Mouse (Mus musculus): ENCODE data around the gene Lipe.
"Not testable (repeated sequence)": the region's sequence is repeated elsewhere in the genome, so short reads cannot be mapped to it uniquely, and the experiment has no call there.

The Lipe gene

DNA sequence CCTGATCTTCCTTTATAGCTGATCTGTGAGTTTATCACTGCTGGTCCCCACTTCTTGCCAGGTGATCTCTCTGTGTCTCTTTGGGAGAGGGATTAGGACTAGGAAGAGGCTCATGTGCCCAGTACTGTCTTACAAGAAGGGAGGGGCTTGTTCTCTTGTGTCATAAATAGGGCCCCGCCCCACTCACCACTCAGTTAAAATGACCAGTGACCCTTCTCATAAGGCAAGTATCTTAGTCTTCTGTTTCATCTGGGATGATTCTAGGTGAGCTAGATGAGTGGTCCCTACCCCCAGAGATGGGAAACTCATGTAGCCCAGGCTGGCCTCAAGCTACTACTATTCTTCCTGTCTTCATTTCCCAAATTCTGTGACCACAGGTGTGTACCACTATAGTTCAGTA, at the start of gene Lipe:
Lipe (minus strand) TSS at position 101 of the 400 bp plus-strand sequence.
- DNase-seq (ENCODE audit: low read depth, low spot score) = no peak

DNA sequence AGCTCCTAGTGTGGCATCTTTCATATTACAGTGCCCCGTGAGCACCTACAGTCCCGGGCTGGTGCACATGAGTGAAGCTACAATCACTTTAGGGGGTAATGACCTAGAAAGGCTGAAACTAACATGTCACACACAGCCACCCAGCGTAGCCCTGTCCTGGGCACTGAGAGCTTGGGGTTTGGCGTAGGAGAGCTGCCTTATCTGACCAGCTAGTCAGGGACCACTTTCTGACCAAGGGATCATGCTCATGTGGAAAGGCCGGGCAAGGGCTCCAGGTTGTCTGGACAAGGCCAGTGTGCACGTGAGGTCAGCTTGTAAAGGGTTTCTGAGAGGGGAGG, 42.3 kb upstream of the Lipe start:
- no peak for DNase-seq (ENCODE audit: low read depth, low spot score)

DNA sequence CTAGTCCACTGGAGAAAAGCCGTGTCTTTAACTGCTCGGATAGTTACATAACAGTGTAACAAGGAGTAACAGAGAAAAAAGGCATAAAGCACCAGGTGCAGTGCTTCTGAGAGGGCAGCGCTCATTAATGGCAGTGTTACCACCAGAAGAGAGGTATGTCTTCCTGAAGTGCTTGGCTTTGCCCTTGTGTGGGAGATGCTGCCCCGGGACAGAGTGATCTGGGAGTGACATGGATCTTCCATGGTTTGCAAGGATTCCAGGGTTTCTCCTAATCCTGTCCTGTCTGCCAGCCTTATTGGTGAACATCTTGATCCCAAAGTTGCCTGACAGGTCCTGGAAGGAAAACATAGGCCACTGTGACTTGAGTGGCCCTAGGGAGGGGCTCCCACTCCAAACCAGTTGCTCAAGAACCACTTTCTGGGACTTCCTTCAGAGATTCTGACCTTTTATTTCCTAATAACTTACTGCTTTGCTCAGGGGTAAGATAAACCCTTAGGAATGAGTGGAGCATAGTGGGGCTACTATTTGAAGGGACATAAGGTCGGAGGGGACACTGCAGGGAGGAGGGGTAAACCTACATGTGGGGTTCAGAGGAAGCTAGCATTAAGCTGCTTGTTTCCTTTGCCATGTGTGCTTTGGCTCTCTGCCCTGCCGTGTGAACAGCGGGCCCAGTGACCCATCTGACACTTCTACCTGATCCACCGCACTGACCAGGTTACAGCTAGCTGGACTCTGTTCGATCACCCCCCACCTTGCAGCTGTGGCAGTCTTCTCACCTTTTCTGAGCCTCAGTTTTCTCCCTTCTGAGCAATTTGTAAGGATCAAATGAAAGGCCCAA, 41.7 kb upstream of the Lipe start:
- no peak for DNase-seq (ENCODE audit: low read depth, low spot score)

DNA sequence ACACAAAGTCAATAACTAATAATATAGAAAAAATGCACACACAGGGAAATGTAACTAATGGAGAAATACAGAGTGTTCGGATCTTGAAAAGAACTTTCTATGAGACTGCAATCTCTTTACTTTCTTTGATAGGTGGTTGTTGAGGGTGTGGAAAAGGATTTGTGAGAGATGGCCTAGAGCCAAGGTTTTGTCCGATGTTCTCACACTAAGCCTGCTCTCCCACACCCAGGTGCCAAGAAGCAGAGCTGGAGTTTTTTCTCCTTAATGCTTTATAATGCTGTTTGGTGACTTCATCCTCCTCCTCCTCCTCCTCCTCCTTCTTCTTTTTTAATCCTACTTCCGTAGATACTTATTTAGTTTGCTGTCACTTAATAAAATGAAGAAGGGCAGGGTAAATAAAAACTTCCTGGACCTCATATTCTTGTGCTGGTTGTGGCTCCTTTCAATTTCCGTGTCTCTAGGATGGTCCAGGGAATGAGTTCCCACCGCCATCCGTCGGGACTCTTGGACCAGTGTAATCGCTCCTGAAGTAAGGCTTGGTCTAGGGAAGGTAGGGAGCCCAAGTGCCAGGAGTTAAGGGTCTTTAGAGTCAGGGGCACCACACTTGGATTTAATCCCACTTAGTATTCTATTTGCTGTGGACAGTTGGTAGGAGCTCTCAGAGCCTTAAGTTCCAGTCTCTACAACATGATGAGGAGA, 40.8 kb upstream of the Lipe start:
- no peak for DNase-seq (ENCODE audit: low read depth, low spot score)

DNA sequence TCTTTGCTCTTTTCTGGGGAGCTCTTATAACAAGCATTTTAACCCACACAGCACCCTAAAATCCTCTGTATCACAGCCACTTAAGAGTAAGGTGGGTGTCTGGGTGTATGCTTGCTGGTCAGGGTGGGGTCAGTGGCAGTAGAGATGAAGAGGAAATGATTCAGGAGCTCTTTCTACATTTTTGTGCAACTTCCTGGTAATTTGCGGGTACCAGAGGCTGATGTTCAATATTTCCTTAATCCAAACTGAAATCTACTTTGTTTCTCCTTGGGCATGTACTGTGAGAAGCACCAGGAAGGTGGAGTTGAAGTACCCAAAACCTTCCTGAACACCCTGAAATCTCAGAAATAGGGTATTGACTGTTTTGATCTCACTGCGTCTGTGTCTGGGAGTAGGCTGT, 38.2 kb upstream of the Lipe start:
- peak; percentile 14 for DNase-seq (ENCODE audit: low read depth, low spot score)

DNA sequence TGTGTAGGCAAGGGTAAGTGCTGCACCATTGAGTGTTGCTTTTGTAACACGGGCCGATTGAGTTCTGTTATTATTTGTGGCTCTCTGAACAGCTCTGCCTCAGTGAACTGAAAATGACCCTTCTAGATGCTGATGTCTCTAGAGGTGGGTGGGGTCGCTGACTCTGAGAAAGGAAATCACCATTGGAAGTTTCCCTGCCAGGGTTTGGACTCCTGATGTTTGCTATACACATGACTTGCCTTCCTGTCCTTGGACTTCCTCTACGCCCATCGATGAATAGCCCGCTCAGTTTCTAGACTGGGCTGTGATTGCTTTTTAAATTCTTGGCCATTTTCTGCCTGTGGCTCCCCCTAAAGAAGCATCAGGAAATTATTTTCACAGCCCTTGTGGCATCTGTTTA, 37.7 kb upstream of the Lipe start:
- DNase-seq (ENCODE audit: low read depth, low spot score) = peak; percentile 90

DNA sequence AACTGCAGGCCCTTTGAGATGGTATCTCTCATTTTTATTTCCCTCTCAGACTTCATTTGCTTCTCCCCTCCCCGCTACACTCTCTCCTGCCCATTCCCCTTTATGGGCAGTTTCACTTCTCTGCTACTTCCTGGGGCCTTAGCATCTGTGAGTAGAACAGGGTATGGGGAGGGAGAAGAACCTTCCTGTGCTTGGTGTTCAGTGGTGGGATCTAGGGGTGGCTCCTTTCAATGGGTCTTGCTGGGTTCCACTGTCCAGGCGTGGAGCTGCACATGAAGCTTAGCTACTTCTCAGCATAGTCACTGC, 37.0 kb upstream of the Lipe start:
- DNase-seq (ENCODE audit: low read depth, low spot score) = no peak

DNA sequence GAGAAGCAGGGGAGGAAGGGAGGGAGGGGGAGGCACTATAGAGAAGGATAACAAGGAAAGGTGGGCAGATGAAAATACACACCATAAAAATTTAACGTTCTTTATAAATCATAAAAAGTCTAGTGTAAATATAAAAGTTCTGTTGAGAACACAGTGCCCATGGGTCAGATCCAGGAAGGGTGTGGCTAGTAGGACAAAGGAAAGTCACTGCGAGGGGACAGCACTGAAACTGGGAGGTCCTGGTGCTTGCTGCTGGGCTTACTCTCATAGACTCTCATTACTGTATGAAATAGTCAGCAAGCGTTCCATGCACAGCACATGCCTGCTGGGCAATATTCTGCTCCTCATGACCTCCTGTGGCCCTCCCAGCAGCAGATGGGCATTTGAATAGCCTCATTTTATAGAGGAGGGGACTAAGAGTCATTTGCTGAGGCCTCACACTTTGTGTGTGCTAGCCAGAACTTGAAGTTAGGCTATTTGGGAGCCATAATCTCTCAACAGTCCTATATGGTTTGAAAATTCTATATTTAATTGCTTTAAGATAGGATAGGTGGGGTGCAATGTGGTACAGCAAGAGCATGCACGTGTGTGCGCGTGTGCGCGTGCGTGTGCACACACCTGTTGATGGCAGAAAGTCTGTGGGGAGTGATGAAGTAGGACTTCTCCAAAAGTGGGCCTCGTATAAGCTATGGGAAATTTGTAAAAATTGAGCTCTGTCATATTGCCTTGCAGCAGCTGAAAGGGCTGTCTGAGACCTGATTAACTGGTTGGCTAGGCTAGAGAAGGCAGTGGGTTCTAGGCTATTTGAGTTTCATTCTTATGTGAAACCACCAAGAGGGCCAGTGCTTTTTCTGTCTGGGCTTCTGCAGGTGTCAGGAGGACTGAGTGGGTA, 36.4 kb upstream of the Lipe start:
- DNase-seq (ENCODE audit: low read depth, low spot score) = no peak

DNA sequence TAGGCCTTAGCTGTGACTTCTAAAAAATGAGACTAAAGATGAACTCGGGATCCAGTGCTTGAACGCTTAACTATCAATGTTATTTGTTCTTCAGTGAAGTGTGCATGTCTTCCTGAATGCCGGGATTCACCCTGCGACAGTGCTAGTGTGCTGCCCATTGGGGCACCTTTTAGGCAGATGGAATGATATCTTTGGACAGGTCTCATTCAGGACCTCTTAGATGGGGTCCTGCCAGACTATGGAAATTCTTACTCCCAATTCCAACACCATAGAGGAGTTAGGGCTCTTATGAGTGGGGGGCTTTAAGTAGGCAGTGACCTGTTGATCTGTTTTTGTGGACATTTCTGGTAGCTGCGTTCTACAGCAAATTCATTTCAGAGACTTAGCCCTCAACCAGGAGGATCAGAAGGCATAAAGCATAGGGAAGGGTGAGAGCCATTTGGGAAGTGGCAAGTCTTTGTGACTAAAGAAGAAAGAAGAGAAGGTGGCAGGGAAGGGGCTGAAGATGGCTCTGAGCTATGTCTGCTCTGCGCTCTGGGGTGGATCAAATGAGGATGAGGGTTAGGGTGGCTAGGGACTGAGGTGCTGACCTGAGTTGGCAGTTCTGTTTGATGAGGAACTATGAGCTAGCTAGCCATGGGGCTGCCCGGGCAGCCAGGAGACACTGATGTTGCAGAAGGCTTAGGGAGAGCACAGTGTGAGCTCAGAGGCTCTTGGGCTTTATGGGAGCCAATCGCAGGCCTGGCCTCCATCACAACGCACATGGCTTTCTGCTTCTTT, 35.5 kb upstream of the Lipe start:
- no peak for DNase-seq (ENCODE audit: low read depth, low spot score)

DNA sequence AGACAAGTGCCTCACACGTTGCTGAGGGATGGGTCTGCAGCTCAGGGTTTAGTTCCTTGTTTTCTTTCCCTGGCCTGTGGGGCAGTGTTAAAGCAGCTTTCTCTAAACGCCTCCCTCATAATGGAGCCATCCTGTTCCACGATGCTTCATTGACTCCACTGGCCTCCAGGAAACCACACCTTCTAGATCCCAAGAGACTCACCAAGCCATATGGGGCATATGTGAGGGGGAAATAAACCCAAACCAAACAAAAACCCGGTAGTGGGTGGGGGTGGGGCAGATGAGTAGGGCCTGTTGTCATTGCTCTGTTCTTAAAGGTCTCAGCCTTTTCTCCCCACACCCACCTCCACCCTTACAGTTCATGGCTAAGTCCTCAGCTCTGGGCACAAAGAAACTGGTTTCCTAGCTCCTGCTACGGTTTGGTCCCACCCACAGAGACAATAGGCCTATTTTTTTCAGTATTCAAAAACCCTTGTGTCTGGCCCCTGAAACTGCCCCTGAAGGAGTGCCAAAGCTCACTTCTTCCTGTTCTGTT, 34.6 kb upstream of the Lipe start:
- DNase-seq (ENCODE audit: low read depth, low spot score) = peak; percentile 100

DNA sequence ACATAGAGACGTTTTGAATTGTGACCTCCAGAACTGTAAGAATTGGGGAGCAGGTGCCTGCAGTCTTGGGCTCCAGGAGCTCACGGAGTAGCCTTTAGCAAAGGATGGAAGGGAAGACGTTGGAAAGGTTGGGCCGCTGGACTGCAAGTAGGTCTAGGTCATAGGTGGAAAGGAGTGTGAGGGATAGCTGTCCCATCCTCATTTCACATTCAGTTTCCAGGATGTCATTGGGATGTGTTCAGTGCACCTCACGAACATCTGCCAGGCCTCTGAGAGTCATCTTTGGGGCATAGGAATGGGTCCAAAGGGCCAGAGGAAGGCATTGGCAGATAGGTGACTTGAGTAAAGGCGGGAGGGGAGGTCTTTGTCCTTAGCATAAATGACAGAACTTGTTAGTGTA, 33.9 kb upstream of the Lipe start:
- DNase-seq (ENCODE audit: low read depth, low spot score) = peak; percentile 24

DNA sequence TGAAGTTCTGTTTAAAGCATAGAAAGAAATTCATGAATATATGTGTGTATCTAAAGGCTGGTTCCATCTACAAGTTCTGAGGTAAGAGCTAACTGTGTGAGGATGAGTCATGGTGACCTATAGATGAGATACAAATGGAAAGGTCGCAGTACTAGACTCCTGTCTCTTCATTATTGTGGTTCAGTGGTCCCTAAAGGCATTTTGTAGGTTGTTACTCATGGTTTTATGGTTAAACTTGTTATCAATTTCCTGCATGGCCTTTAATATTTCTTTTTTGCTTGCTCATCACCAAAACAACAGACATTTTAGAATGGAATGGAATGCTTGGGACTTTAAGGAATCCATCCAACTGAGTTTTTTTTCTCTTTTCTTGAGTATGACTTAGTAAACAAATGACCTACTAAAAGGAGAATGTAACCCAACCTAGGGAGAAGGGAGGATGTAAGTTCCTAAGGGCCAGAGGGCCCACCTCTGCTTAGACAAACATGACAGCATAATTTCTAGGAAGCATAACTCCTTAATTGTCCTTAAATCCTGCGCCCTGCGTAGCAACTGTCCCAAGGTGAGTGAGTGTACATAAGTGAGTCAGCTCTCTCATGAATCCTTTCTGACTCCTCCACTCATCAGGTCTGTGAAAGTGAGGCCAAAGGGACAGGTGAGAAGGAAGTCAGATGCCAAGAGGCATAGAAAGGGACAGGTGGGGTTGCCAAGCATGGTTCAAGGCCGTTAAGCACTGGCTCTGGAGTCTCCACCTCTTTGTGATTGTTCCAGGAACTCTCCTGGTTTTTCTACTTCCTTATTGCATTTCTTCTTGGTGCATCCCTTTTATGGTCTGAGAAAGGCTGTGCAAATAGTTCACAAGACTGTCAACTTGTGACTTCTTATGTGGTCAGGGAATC, 31.6 kb upstream of the Lipe start:
- DNase-seq (ENCODE audit: low read depth, low spot score) = peak; percentile 22

DNA sequence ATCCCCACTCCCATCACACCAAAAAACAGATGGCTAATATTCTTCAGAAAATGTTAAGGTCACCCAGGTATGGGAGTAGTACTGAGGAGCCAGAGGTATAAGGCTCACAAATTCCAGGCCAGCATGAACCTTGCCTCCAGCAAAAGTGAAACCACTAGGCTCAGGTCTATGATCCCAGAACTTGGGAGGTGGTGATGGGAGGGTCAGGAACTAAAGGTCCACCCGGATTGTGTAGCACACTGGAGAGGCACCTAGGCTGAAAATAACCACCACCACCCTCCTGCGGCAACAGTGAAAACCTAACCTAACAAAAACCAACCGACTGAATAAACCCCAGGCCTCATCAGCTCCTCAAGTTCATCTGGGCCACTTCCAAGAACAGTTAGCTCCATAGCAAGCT, 29.8 kb upstream of the Lipe start:
- DNase-seq (ENCODE audit: low read depth, low spot score) = no peak

DNA sequence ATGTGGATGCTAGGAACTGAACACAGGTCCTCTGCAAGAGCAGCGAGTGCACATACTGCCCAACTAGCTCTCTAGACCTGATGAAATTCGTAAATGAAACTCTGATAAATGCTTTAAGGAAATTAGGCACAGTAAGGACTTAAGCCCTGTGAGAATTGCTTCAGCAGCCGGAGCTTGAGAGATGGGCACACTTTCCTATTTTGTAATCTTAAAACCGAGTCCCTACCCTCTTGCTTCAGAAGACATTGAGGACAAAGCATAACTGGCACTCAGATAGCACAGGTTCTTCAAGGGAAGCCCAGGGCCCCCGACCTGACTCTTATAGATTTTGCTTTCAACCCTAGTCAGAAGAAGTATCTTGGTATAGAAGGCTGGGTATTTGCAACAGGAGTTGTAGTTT, 28.6 kb upstream of the Lipe start:
- DNase-seq (ENCODE audit: low read depth, low spot score) = no peak

DNA sequence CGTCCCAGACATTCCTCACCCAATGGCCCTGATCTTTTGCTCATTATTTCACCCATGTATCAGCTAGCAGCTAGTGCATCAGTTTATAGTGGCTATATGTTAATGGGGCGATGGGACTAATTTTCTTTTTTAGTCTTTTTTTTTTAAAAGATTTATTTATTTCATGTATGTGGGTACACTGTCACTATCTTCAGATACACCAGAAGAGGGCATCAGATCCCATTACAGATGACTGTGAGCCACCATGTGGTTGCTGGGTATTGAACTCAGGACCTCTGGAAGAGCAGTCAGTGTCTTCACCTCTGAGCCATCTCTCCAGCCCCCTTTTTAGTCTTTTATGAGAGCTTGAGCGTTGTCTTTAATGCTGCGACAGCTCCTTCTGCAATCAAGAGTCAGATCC, 27.9 kb upstream of the Lipe start:
- DNase-seq (ENCODE audit: low read depth, low spot score) = not testable (repeated sequence)

DNA sequence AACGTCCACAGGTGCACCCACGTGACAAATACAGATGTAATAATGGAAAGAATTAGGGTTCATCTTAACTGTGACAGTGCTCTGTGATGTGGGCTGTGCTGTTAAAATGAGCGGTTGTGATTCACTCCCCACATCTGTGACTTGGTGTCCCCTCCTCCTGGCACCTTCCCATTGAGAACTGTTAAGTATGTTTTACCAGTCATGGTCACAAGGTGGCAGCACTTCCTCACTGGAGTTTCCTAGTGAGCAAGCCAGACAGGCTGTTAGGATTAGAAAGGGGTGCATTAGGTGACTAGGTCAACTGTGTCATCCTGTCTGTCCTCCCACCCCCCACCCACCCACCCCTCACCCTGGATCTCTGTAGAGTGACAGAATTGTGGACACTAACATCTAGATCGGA, 25.9 kb upstream of the Lipe start:
- DNase-seq (ENCODE audit: low read depth, low spot score) = peak; percentile 91

DNA sequence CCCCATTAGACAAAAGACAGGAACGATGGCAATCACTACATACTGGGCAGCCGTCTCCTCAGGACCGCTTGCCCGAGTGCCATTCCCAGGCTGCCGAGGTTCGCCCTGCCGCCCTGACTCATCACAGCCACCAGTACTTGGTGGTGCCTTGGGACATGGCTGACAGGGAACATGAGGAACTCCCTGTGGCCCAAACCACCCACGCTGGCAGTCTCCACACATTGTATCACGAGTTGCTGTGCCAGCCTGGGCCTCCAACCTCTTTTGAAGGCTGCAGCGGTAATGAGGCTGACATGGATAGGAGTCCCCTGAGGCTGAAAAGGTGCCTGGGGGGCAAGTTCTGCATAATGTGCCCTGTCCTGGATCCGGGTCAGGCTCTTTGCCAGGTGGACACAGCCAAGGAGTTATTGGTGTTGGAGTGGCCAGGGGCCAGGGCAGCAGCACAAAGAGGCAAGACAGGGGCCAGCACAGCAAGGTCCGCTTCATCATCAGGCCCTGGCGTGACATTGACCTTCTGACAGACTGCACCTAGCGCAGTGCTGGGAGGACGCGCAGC, 23.9 kb upstream of the Lipe start:
- DNase-seq (ENCODE audit: low read depth, low spot score) = peak; percentile 13

DNA sequence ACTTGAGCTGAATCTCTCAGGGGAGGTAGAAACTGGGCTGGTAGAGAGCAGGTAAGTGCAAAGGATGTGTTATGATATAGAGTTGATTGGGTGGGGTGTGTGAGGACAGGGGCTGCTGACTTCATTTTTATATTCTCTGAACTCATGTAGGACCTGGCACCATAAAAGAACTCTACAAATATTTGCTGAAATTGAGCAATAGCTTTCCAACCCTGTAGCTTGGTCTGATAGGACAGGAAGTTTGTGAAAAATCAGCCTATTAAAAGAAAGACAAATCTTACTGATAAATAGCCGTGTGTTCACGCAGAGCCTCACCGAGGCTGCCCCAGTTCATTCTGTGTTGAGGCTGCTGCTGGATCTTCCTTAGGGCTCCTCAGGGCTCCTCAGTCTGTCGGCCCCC, 21.4 kb upstream of the Lipe start:
- no peak for DNase-seq (ENCODE audit: low read depth, low spot score)

DNA sequence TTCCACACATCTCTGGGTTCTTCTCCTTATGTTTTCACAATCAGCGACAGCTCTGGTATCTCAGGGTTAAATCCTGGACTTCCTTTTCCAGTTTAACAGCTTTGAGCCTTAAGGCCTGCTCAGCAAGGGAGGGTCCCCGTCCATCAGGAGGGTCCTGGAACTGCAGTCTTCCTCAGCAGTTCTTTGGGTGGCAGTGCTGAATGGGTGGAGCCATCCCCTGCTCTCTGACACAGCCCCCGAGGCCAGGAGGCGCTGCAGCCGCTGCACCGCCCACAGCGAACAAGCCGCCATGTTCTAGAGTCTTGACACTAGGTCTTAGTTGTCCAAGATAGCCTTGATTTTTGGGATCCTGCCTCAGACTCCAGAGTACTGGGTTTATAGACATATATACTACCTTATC, 21.0 kb upstream of the Lipe start:
- DNase-seq (ENCODE audit: low read depth, low spot score) = peak; percentile 90

DNA sequence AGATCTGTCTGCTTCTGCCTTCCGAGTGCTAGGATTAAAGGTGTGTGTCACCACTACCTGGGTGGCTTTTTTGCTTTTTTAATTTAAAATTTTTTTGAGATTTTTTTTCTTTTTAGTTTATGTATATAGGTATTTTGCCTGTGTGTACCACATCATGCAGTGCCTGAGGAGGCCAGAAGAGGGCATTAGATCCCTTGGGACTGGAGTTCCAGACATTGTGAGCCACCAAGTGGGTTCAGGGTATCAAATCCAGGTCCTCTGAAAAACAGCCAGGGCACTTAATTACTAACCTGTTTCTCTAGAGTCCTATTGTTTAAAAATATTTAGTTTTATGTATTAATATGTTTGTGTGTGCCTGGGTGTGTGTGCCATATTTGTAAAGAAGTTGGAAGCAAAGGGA, 19.1 kb upstream of the Lipe start:
- DNase-seq (ENCODE audit: low read depth, low spot score) = peak; percentile 58
